Mouse (Mus musculus) heart, embryonic 14.5 days (tissue): ENCODE data around the gene Ptges2. TPM values are rescaled to one million over a fixed set of nuclear protein-coding genes. Genes with fewer than 3 reads are reported as not detected.

Experiments used
- ATAC-seq: fragments of 200-750 bp; cut with Nextera tagmentation; 2 replicates; pipeline ENCODE4 v1.8.0; 2017; ENCODE audit warnings: low read depth, moderate TSS enrichment; ENCODE audit not compliant: insufficient number of reproducible peaks, insufficient read depth, low FRiP score
- H3K27ac ChIP-seq, 2 experiments: fragments of 200-500 bp in 1 of 2; fragments of 300-500 bp in 1 of 2; sonication (generic) in 1 of 2; replicated peaks in 1 of 2; 2 replicates each; pipeline ENCODE4 v1.5.1; 2012 to 2014; ENCODE audit warnings: low read depth in 2 of 2, low read length in 2 of 2, control low read depth in 1 of 2, mild to moderate bottlenecking in 1 of 2, mixed read lengths in 1 of 2; ENCODE audit not compliant: control insufficient read depth in 1 of 2, insufficient read depth in 1 of 2
- H3K27me3 ChIP-seq: fragments of 300-500 bp; sonication (generic); 2 replicates; pipeline ENCODE4 v1.6.1; 2014; ENCODE audit warnings: mild to moderate bottlenecking, low read length, control low read depth; ENCODE audit not compliant: control insufficient read depth, insufficient read depth
- H3K36me3 ChIP-seq: fragments of 300-500 bp; sonication (generic); 2 replicates; pipeline ENCODE4 v1.6.1; 2014; ENCODE audit warnings: mild to moderate bottlenecking, control low read depth, low read length, mixed read lengths; ENCODE audit not compliant: control insufficient read depth, insufficient read depth
- H3K4me1 ChIP-seq, 2 experiments: fragments of 200-500 bp in 1 of 2; fragments of 300-500 bp in 1 of 2; sonication (generic) in 1 of 2; 2 replicates each; pipeline ENCODE4 v1.6.1; 2012 to 2014; ENCODE audit warnings: low read length in 2 of 2, control low read depth in 1 of 2, mixed read lengths in 1 of 2; ENCODE audit not compliant: control insufficient read depth in 2 of 2, insufficient read depth in 2 of 2
- H3K4me2 ChIP-seq: fragments of 300-500 bp; sonication (generic); 2 replicates; pipeline ENCODE4 v1.6.1; 2014; ENCODE audit warnings: mild to moderate bottlenecking, low read length
- H3K4me3 ChIP-seq, 2 experiments: fragments of 200-500 bp in 1 of 2; fragments of 300-500 bp in 1 of 2; sonication (generic) in 1 of 2; 2 replicates each; pipeline ENCODE4 v1.5.1; 2012 to 2014; ENCODE audit warnings: low read length in 2 of 2, mild to moderate bottlenecking in 2 of 2, control low read depth in 1 of 2, low read depth in 1 of 2, moderate library complexity in 1 of 2; ENCODE audit not compliant: control insufficient read depth in 1 of 2, insufficient read depth in 1 of 2
- H3K9ac ChIP-seq: fragments of 300-500 bp; sonication (generic); 2 replicates; pipeline ENCODE4 v1.6.1; 2014; ENCODE audit warnings: mild to moderate bottlenecking, low read length
- H3K9me3 ChIP-seq: fragments of 300-500 bp; sonication (generic); 2 replicates; pipeline ENCODE4 v1.6.1; 2016; ENCODE audit warnings: low read length, control low read depth; ENCODE audit not compliant: control insufficient read depth
- WGBS: fragments of 180-500 bp; shearing (Covaris S2); extraction: QIAGEN DNeasy Blood & Tissue Kit; methylation state at CpG from one replicate; pipeline ENCODE4 v1.1.7; 2014; 5-methylcytosine and 5-hydroxymethylcytosine counted together
- polyA plus RNA-seq: library from polyadenylated mRNA; unstranded; fragments of >200 nt; fragmentation: Nextera tagmentation; extraction: Ambion mirVana; gene quantifications from 2 replicates; pipeline ENCODE4 v1.2.1, GENCODE M21; 2014

The Ptges2 gene
- polyA plus RNA-seq, 1 experiment from 2014 or later = 43.7 TPM

GRCm38 (mm10) chr2:32445535-32445934, 49.8 kb downstream of the Ptges2 start:
- Histone ChIP-seq H3K36me3 (peaks cover 13% of the 10 kb centered on the region; the same call in 1 of the 2 replicates), H3K4me1 (peaks cover 7 to 25% of the 10 kb centered on the region in 2 experiments), H3K27me3 (no peaks in the 10 kb centered on the region), H3K27ac (no peak overlapping the region), H3K9ac (no peak overlapping the region), H3K9me3 (no peaks in the 10 kb centered on the region), H3K4me3 (no peak overlapping the region), H3K4me2 (no peak overlapping the region)
- ATAC-seq = no peak
- 61% methylated on average over 1 of the region's 1 CpGs for WGBS

- 30% methylated on average over 9 of the region's 9 CpGs for WGBS
- peaks cover 13% of the 10 kb centered on the region; the same call in 1 of the 2 replicates for H3K36me3 ChIP-seq
- no peak overlapping the region for H3K4me3 ChIP-seq
These were observed 51.7 kb downstream of the Ptges2 start for GRCm38 (mm10) chr2:32447264-32447936.

GRCm38 (mm10) chr2:32448480-32448879, 52.8 kb downstream of the Ptges2 start:
- H3K9ac ChIP-seq = no peak overlapping the region
- no peak overlapping the region for H3K4me2 ChIP-seq
- peaks cover 13% of the 10 kb centered on the region; the same call in 1 of the 2 replicates for H3K36me3 ChIP-seq
- H3K27ac ChIP-seq = peak overlapping the region in 1 of 2 experiments; percentile 19; a peak in 1 of 4 replicates
- ATAC-seq = no peak
- WGBS = 81% methylated on average over 1 of the region's 1 CpGs
- no peak overlapping the region for H3K4me3 ChIP-seq
- no peaks in the 10 kb centered on the region for H3K9me3 ChIP-seq
- no peaks in the 10 kb centered on the region for H3K27me3 ChIP-seq
- peaks cover 17 to 41% of the 10 kb centered on the region in 2 experiments for H3K4me1 ChIP-seq

More at GRCm38 (mm10) chr2:32447264-32447936, 51.7 kb downstream of the Ptges2 start:
- peaks cover 11 to 30% of the 10 kb centered on the region in 2 experiments for H3K4me1 ChIP-seq
- H3K4me2 ChIP-seq = peak overlapping the region; percentile 52
- H3K9me3 ChIP-seq = no peaks in the 10 kb centered on the region
- peak overlapping the region; percentile 79 to 94 for H3K27ac ChIP-seq
- no peaks in the 10 kb centered on the region for H3K27me3 ChIP-seq
- no peak for ATAC-seq
- H3K9ac ChIP-seq = peak overlapping the region; percentile 64

GRCm38 (mm10) chr2:32449761-32450754, 54.4 kb downstream of the Ptges2 start, which contains the start of gene Naif1:
Gene Naif1, plus strand, starts transcription at chr2:32450457.
- H3K4me2 ChIP-seq = peak within 1 kb of the TSS; percentile 94
- H3K36me3 ChIP-seq = 0 out of 2 replicates have a peak, but pooled peaks cover 5% of the 10 kb centered on the region
- no peaks in the 10 kb centered on the region for H3K9me3 ChIP-seq
- peak within 1 kb of the TSS; percentile 64 to 82 for H3K4me3 ChIP-seq
- no peak for ATAC-seq
- no peaks in the 10 kb centered on the region for H3K27me3 ChIP-seq
- H3K27ac ChIP-seq = peak within 1 kb of the TSS; percentile 50 to 94
- H3K4me1 ChIP-seq = peaks cover 22 to 50% of the 10 kb centered on the region in 2 experiments
- WGBS = 71% methylated on average over 15 of the region's 15 CpGs
- peak within 1 kb of the TSS; percentile 87 for H3K9ac ChIP-seq

- Histone ChIP-seq H3K4me2 (peak within 1 kb of the TSS; percentile 94), H3K4me3 (peak within 1 kb of the TSS; percentile 64 to 82), H3K9me3 (no peaks in the 10 kb centered on the region), H3K9ac (peak within 1 kb of the TSS; percentile 87), H3K36me3 (peaks cover 7% of the 10 kb centered on the region), H3K27ac (peak within 1 kb of the TSS; percentile 94 to 97), H3K4me1 (peaks cover 22 to 54% of the 10 kb centered on the region in 2 experiments), H3K27me3 (no peaks in the 10 kb centered on the region)
- peak; percentile 86 for ATAC-seq
- under 1% methylated on average over 103 of the region's 103 CpGs for WGBS
These were observed 55.5 kb downstream of the Ptges2 start, which contains the start of gene Slc25a25 for GRCm38 (mm10) chr2:32450881-32451844. Gene Slc25a25, minus strand, starts transcription at chr2:32451445.

GRCm38 (mm10) chr2:32451870-32452372, 56.2 kb downstream of the Ptges2 start:
- under 1% methylated on average over 25 of the region's 25 CpGs for WGBS
- H3K4me3 ChIP-seq = peak overlapping the region; percentile 50 to 82
- H3K9ac ChIP-seq = peak overlapping the region; percentile 87
- peak overlapping the region; percentile 94 to 97 for H3K27ac ChIP-seq
- H3K9me3 ChIP-seq = no peaks in the 10 kb centered on the region
- H3K27me3 ChIP-seq = no peaks in the 10 kb centered on the region
- ATAC-seq = peak; percentile 94
- H3K36me3 ChIP-seq = peaks cover 14% of the 10 kb centered on the region
- peaks cover 20 to 50% of the 10 kb centered on the region in 2 experiments for H3K4me1 ChIP-seq
- H3K4me2 ChIP-seq = peak overlapping the region; percentile 94
